Mouse (Mus musculus) G1E (cell line): ENCODE results near the gene Ubxn11.

Experiments used
- CTCF ChIP-seq: IDR thresholded peaks from 2 replicates; pipeline ENCODE4 v1.5.1; 2012; ENCODE audit warnings: low read depth, low read length, inconsistent platforms, mixed read lengths
- GATA1 ChIP-seq: IDR thresholded peaks from 2 replicates; pipeline ENCODE4 v1.6.1; 2012; ENCODE audit warnings: borderline replicate concordance, low read length, inconsistent platforms, mixed read lengths
- GATA2 ChIP-seq: IDR thresholded peaks from 2 replicates; pipeline ENCODE4 v1.6.1; 2012; ENCODE audit warnings: low read depth, low read length, inconsistent platforms, borderline replicate concordance
- POLR2AphosphoS5 ChIP-seq: IDR thresholded peaks from 2 replicates; pipeline ENCODE4 v1.6.1; 2012; ENCODE audit warnings: low read depth, low read length, inconsistent platforms; ENCODE audit not compliant: insufficient replicate concordance
- TAL1 ChIP-seq: conservative IDR thresholded peaks from 2 replicates; pipeline ENCODE4 v1.6.1; 2012; ENCODE audit warnings: low read depth, low read length, inconsistent platforms, mixed read lengths

DNA sequence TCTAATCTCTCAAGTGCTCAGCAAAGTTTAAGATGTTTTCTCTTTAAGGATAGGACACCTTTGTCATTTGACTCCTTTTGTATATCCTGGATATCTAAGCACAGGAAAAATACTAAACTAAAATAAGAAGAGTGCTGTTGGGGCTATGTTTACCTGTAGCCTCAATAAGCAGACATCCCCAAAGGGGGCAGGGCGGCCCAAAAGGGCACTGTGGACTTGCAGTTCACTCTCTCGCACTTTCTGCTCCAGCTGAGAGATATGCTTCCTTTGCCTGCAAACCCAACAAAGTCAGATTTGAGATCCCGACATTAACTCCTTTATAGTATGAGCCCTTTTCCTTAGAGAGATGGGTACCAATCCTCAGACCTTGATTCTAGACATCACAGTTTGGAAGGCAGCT, 51.3 kb downstream of the Ubxn11 start:
- TF ChIP-seq CTCF (no peak), GATA1 (no peak), TAL1 (no peak), POLR2AphosphoS5 (no peak), GATA2 (no peak)
